10 mouse cellular contexts compared by ENCODE assay signal in the genomic region with DNA sequence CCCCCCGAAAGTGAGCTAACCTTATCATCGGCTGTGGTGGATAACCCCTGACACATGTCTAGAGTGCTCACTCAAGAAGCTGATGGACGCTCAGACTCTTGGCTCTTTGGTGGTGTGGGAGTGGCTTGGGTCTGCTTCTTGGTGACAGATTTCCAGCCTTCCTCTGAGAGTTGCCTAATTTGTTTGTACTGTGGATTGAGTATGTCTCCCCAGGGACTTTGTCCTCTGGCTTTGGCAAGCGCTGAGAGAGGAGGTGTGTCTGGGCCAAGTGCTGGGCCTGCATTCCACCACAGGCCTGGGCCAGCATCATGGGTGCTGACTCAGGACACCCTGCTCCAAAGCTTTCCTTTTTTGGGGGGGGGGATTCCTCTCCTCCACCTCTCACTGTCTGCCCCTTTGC. TPM values are rescaled to one million over a fixed set of nuclear protein-coding genes. Genes with fewer than 3 reads are reported as not detected.
DNase-seq lines count a peak whose midpoint lies in the region; ATAC-seq and TF ChIP-seq lines count a peak whose summit lies in the region.
"Had no signal": no experiment of that assay in that cellular context is flagged by ENCODE, and none has a peak within 500 bp of the region (broad histone marks: within the 10 kb centered on the region; RNA-seq: fewer than 3 reads in every experiment).

No protein-coding gene starts in this region.

- H3K4me1 ChIP-seq in intestine, embryonic 15.5 days (replicated peaks) = peaks cover 7% of the 10 kb centered on the region; the same call in 1 of the 2 replicates
- H3K4me1 ChIP-seq in liver, embryonic 13.5 days (replicated peaks) = no peaks in the 10 kb centered on the region
- no peaks in the 10 kb centered on the region for H3K4me1 ChIP-seq in stomach, postnatal 0 days (replicated peaks; ENCODE audit: control insufficient read depth, insufficient read depth)
- H3K4me1 ChIP-seq in forebrain, embryonic 13.5 days = no peaks in the 10 kb centered on the region
- H3K4me1 ChIP-seq: hindbrain, embryonic 15.5 days had no signal

- H3K27ac ChIP-seq in intestine, embryonic 15.5 days = no peak overlapping the region
- no peak overlapping the region for H3K27ac ChIP-seq in liver, embryonic 13.5 days
- H3K27ac ChIP-seq in stomach, postnatal 0 days (replicated peaks) = 0 out of 2 replicates have a peak overlapping the region, but pooled peaks have one; percentile 40
- H3K27ac ChIP-seq in forebrain, embryonic 13.5 days = no peak overlapping the region
- H3K27ac ChIP-seq: hindbrain, embryonic 15.5 days had no signal

- no peak for TF ChIP-seq EP300 in stomach, postnatal 0 days (optimal IDR thresholded peaks at IDR 0.05)

- H3K27me3 ChIP-seq in intestine, embryonic 15.5 days (replicated peaks) = no peaks in the 10 kb centered on the region
- no peaks in the 10 kb centered on the region for H3K27me3 ChIP-seq in liver, embryonic 13.5 days
- no peaks in the 10 kb centered on the region for H3K27me3 ChIP-seq in stomach, postnatal 0 days (ENCODE audit: control insufficient read depth, insufficient read depth, low read length)
- H3K27me3 ChIP-seq in forebrain, embryonic 13.5 days = no peaks in the 10 kb centered on the region
- H3K27me3 ChIP-seq: hindbrain, embryonic 15.5 days had no signal

- H3K9me3 ChIP-seq in intestine, embryonic 15.5 days = no peaks in the 10 kb centered on the region
- no peaks in the 10 kb centered on the region for H3K9me3 ChIP-seq in liver, embryonic 13.5 days (replicated peaks)
- no peaks in the 10 kb centered on the region for H3K9me3 ChIP-seq in stomach, postnatal 0 days (ENCODE audit: control insufficient read depth, low read length)
- H3K9me3 ChIP-seq in forebrain, embryonic 13.5 days (replicated peaks) = peaks cover 10% of the 10 kb centered on the region
- H3K9me3 ChIP-seq: hindbrain, embryonic 15.5 days had no signal

- no peak for TF ChIP-seq CTCF in stomach, postnatal 0 days (IDR thresholded peaks at IDR 0.05; ENCODE audit: low read depth)

- peak; percentile 14 for DNase-seq in ovary, postnatal 14 days (ENCODE audit: low spot score)
- no peak for DNase-seq in ovary, adult 18-20 months (ENCODE audit: low spot score)
- DNase-seq in liver, embryonic 13.5 days = no peak
- peak; percentile 64 for DNase-seq in stomach, postnatal 0 days (ENCODE audit: low spot score)
- no peak for DNase-seq in layer of hippocampus, postnatal 10 days (ENCODE audit: low spot score in 2 of 2)
- no peak for DNase-seq in left cerebral cortex, adult 8-10 months (ENCODE audit: low spot score in 2 of 2)
- DNase-seq: cerebellum, postnatal 14 days had no signal

- peak; percentile 95 for ATAC-seq in intestine, embryonic 15.5 days
- ATAC-seq in liver, embryonic 13.5 days (ENCODE audit: low read depth) = peak; percentile 79
- peak; percentile 88 for ATAC-seq in stomach, postnatal 0 days (ENCODE audit: low FRiP score, low TSS enrichment)
- ATAC-seq in forebrain, embryonic 13.5 days = no peak

- 46% methylated on average over 4 of the region's 4 CpGs for WGBS in intestine, embryonic 15.5 days
- 48% methylated on average over 4 of the region's 4 CpGs for WGBS in liver, embryonic 13.5 days (ENCODE audit: insufficient replicate concordance)
- 18% methylated on average over 4 of the region's 4 CpGs for WGBS in stomach, postnatal 0 days
- 87% methylated on average over 4 of the region's 4 CpGs for WGBS in forebrain, embryonic 13.5 days

- no peak overlapping the region for H3K4me2 ChIP-seq in intestine, embryonic 15.5 days (replicated peaks)
- H3K4me2 ChIP-seq in liver, embryonic 13.5 days = no peak overlapping the region
- H3K4me2 ChIP-seq in stomach, postnatal 0 days (replicated peaks; ENCODE audit: low read depth) = no peak overlapping the region
- H3K4me2 ChIP-seq in forebrain, embryonic 13.5 days = no peak overlapping the region
- H3K4me2 ChIP-seq: hindbrain, embryonic 15.5 days had no signal

- H3K9ac ChIP-seq in intestine, embryonic 15.5 days = no peak overlapping the region
- H3K9ac ChIP-seq in liver, embryonic 13.5 days = no peak overlapping the region
- H3K9ac ChIP-seq in stomach, postnatal 0 days (ENCODE audit: low read length) = no peak overlapping the region
- no peak overlapping the region for H3K9ac ChIP-seq in forebrain, embryonic 13.5 days
- H3K9ac ChIP-seq: hindbrain, embryonic 15.5 days had no signal

- H3K36me3 ChIP-seq in intestine, embryonic 15.5 days = no peaks in the 10 kb centered on the region
- no peaks in the 10 kb centered on the region for H3K36me3 ChIP-seq in liver, embryonic 13.5 days
- H3K36me3 ChIP-seq in stomach, postnatal 0 days (ENCODE audit: control insufficient read depth, insufficient read depth, low read length) = no peaks in the 10 kb centered on the region
- no peaks in the 10 kb centered on the region for H3K36me3 ChIP-seq in forebrain, embryonic 13.5 days (ENCODE audit: poor library complexity, severe bottlenecking)
- H3K36me3 ChIP-seq: hindbrain, embryonic 15.5 days had no signal

- H3K4me3 ChIP-seq in intestine, embryonic 15.5 days (replicated peaks) = no peak overlapping the region
- no peak overlapping the region for H3K4me3 ChIP-seq in liver, embryonic 13.5 days (replicated peaks)
- H3K4me3 ChIP-seq in stomach, postnatal 0 days (ENCODE audit: low read depth, low read length) = no peak overlapping the region
- no peak overlapping the region for H3K4me3 ChIP-seq in forebrain, embryonic 13.5 days
- H3K4me3 ChIP-seq: hindbrain, embryonic 15.5 days had no signal

RNA-seq across cellular contexts. Expression of gene Fam181a, which starts 28.9 kb away (rescaled TPM):
- 0.13 TPM in 1 of 2 replicates, not detected in the other for polyA plus RNA-seq in intestine, embryonic 15.5 days (2015; fragmentation: Nextera tagmentation; extraction: Ambion mirVana)
- polyA plus RNA-seq in liver, embryonic 13.5 days (2015; fragmentation: Nextera tagmentation; extraction: Ambion mirVana) = not detected in 2 replicates
- polyA plus RNA-seq in stomach, postnatal 0 days (2015; fragmentation: Nextera tagmentation; extraction: Ambion mirVana) = not detected in 2 replicates
- 1 to 10 TPM; 3.4 to 4.1 TPM for total RNA-seq in layer of hippocampus, postnatal 10 days (2021)
- 1 to 10 TPM; 1.9 to 4.9 (median 3.1) TPM for total RNA-seq in left cerebral cortex, adult 8-10 months (2022)
- polyA plus RNA-seq in forebrain, embryonic 13.5 days (2015; fragmentation: Nextera tagmentation; extraction: Ambion mirVana) = 7.6 and 9.8 TPM in 2 replicates

RNA-seq across cellular contexts. Expression of gene Prima1, which starts 40.0 kb away (rescaled TPM):
- 1.1 and 1.4 TPM in 2 replicates for polyA plus RNA-seq in intestine, embryonic 15.5 days (2015; fragmentation: Nextera tagmentation; extraction: Ambion mirVana)
- not detected in 2 replicates for polyA plus RNA-seq in liver, embryonic 13.5 days (2015; fragmentation: Nextera tagmentation; extraction: Ambion mirVana)
- 1.5 and 2.0 TPM in 2 replicates for polyA plus RNA-seq in stomach, postnatal 0 days (2015; fragmentation: Nextera tagmentation; extraction: Ambion mirVana)
- 1 to 10 TPM; 1.0 to 1.9 TPM for total RNA-seq in layer of hippocampus, postnatal 10 days (2021)
- total RNA-seq in left cerebral cortex, adult 8-10 months (2022) = 10 to 100 TPM; 14.3 to 15.5 (median 14.9) TPM
- polyA plus RNA-seq in forebrain, embryonic 13.5 days (2015; fragmentation: Nextera tagmentation; extraction: Ambion mirVana) = 0.39 TPM in 1 of 2 replicates, not detected in the other

Comparison
In these comparisons a context has a peak if more than half of its experiments do, and no peak if none do; other contexts are left out.
1. DNase-seq: peak in ovary, postnatal 14 days (single experiment) and stomach, postnatal 0 days (single experiment); none in ovary, adult 18-20 months (single experiment), liver, embryonic 13.5 days (single experiment), layer of hippocampus, postnatal 10 days (0 of 2) and left cerebral cortex, adult 8-10 months (0 of 2).